Mouse (Mus musculus): ENCODE data around the gene Pdpn.

- TF ChIP-seq CTCF (IDR thresholded peaks at IDR 0.05; ENCODE audit: control insufficient read depth, insufficient read depth, insufficient replicate concordance, low read depth, low read length) (peak; percentile 35; the same call in 1 of the 2 replicates), POLR2A (IDR thresholded peaks at IDR 0.05; ENCODE audit: control insufficient read depth, low read depth, low read length) (no peak)
Measured at GRCm38 (mm10) chr4:143238241-143239031, 60.9 kb downstream of the Pdpn start.

Data from testis, adult 2 months (tissue).